Mouse (Mus musculus): ENCODE measurements around the gene Mlkl. TPM values are rescaled to one million over a fixed set of nuclear protein-coding genes. Genes with fewer than 3 reads are reported as not detected.
"Not testable (repeated sequence)": the region's sequence is repeated elsewhere in the genome, so short reads cannot be mapped to it uniquely, and the experiment has no call there.

The Mlkl gene
- polyA plus RNA-seq, 1 experiment from 2014 or later: 3.3 TPM

DNA sequence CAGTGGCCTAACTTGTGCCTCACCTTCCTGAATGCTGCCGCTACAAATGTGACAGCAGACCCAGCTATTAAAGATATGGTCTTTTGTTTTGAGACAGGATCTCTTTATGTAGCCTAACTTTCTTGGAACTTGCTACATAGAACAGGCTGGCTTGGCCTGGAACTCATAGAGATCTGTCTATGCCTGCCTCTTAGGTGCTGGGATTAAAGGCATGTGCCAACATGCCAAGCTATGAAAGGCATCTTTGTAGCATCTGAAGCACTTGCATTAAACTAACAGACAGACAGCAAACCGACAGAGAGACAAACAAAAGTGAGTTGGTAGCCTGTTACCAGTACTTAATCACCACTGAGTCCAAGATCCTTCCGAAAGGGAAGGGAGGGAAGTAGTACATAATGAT lies 55.9 kb downstream of the Mlkl start:
- H3K27me3 ChIP-seq (ENCODE audit: control insufficient read depth, insufficient read depth, low read depth, low read length): no peaks in the 10 kb centered on the region
- H3K27ac ChIP-seq (ENCODE audit: low read length): no peak overlapping the region
- H3K4me3 ChIP-seq (ENCODE audit: low read depth, low read length): no peak overlapping the region
- peaks cover 80% of the 10 kb centered on the region for H3K36me3 ChIP-seq (ENCODE audit: control insufficient read depth, insufficient read depth)
- no peak for ATAC-seq (ENCODE audit: low read depth)
- no peaks in the 10 kb centered on the region for H3K4me1 ChIP-seq (ENCODE audit: control insufficient read depth, low read depth, low read length)
- no peaks in the 10 kb centered on the region for H3K9me3 ChIP-seq (replicated peaks; ENCODE audit: control insufficient read depth, low read length)
- H3K4me2 ChIP-seq (ENCODE audit: low read depth, low read length): no peak overlapping the region
- H3K9ac ChIP-seq (ENCODE audit: low read depth, low read length): no peak overlapping the region
- 94% methylated on average over 3 of the region's 3 CpGs for WGBS (ENCODE audit: insufficient replicate concordance)

DNA sequence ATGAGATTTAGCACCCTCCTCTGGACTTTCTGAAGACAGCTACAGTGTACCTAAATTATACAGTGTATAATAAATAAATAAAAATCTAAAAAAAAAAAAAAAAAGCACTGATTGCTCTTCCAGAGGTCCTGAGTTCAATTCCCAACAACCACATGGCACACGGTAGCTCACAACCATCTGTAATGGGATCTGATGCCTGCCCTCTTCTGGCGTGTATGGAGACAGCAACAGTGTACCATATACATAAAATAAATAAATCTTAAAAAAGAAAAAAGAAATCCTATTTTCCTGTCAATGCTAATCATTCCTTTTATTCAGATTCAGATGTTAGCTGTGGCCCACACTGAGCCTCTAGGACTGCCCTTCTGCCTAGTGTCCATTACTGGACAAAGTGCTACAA lies 69.7 kb downstream of the Mlkl start:
- WGBS (ENCODE audit: insufficient replicate concordance): 67% methylated on average over 2 of the region's 2 CpGs
- H3K27ac ChIP-seq (ENCODE audit: low read length): no peak overlapping the region

GRCm38 (mm10) chr8:111266161-111266560 lies 71.8 kb downstream of the Mlkl start:
- H3K4me1 ChIP-seq (ENCODE audit: control insufficient read depth, low read depth, low read length); H3K4me3 ChIP-seq (ENCODE audit: low read depth, low read length); H3K9me3 ChIP-seq (replicated peaks; ENCODE audit: control insufficient read depth, low read length); H3K36me3 ChIP-seq (ENCODE audit: control insufficient read depth, insufficient read depth); H3K4me2 ChIP-seq (ENCODE audit: low read depth, low read length); H3K27me3 ChIP-seq (ENCODE audit: control insufficient read depth, insufficient read depth, low read depth, low read length); H3K27ac ChIP-seq (ENCODE audit: low read length); H3K9ac ChIP-seq (ENCODE audit: low read depth, low read length); ATAC-seq (ENCODE audit: low read depth): not testable (repeated sequence)
- WGBS (ENCODE audit: insufficient replicate concordance): 61% methylated on average over 7 of the region's 7 CpGs

More for the DNA sequence above, 69.7 kb downstream of the Mlkl start:
- no peak overlapping the region for H3K4me3 ChIP-seq (ENCODE audit: low read depth, low read length)
- no peaks in the 10 kb centered on the region for H3K4me1 ChIP-seq (ENCODE audit: control insufficient read depth, low read depth, low read length)
- H3K27me3 ChIP-seq (ENCODE audit: control insufficient read depth, insufficient read depth, low read depth, low read length): no peaks in the 10 kb centered on the region
- H3K4me2 ChIP-seq (ENCODE audit: low read depth, low read length): no peak overlapping the region
- no peak for ATAC-seq (ENCODE audit: low read depth)
- no peaks in the 10 kb centered on the region for H3K9me3 ChIP-seq (replicated peaks; ENCODE audit: control insufficient read depth, low read length)
- no peak overlapping the region for H3K9ac ChIP-seq (ENCODE audit: low read depth, low read length)
- H3K36me3 ChIP-seq (ENCODE audit: control insufficient read depth, insufficient read depth): peaks cover 14% of the 10 kb centered on the region

DNA sequence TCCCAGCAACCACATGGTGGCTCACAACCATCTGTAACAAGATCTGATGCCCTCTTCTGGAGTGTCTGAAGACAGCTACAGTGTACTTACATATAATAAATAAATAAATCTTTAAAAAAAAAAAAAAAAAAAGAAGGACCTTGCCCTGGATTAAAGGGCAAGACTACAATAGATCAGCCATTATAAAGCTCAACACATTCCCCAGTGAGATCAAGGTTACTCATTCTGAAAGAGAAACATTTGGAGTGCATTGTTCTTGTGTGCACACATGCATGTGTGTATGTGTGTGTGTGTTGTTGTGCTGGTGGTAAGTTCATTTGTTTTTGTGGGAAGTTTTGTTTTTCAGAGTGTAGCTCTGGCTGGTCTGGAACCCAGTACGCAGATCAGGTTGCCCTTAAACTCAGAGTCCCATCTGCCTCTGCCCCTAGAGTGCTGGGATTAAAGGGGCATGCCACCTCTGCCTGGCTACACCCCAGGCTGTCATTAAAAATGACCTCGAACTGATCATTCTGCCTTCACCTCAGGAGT lies 73.2 kb downstream of the Mlkl start:
- Histone ChIP-seq H3K9me3 (replicated peaks; ENCODE audit: control insufficient read depth, low read length) (no peaks in the 10 kb centered on the region), H3K36me3 (ENCODE audit: control insufficient read depth, insufficient read depth) (peaks cover 1% of the 10 kb centered on the region; the same call in 1 of the 2 replicates), H3K27me3 (ENCODE audit: control insufficient read depth, insufficient read depth, low read depth, low read length) (peaks cover 3% of the 10 kb centered on the region), H3K4me2 (ENCODE audit: low read depth, low read length) (no peak overlapping the region), H3K9ac (ENCODE audit: low read depth, low read length) (no peak overlapping the region), H3K4me1 (ENCODE audit: control insufficient read depth, low read depth, low read length) (peaks cover 6% of the 10 kb centered on the region), H3K27ac (ENCODE audit: low read length) (no peak overlapping the region), H3K4me3 (ENCODE audit: low read depth, low read length) (no peak overlapping the region)
- WGBS (ENCODE audit: insufficient replicate concordance): 71% methylated on average over 2 of the region's 2 CpGs
- no peak for ATAC-seq (ENCODE audit: low read depth)

- peaks cover 3% of the 10 kb centered on the region for H3K27me3 ChIP-seq (ENCODE audit: control insufficient read depth, insufficient read depth, low read depth, low read length)
- no peaks in the 10 kb centered on the region for H3K9me3 ChIP-seq (replicated peaks; ENCODE audit: control insufficient read depth, low read length)
- no peak overlapping the region for H3K4me3 ChIP-seq (ENCODE audit: low read depth, low read length)
- no peaks in the 10 kb centered on the region for H3K36me3 ChIP-seq (ENCODE audit: control insufficient read depth, insufficient read depth)
- peaks cover 16% of the 10 kb centered on the region for H3K4me1 ChIP-seq (ENCODE audit: control insufficient read depth, low read depth, low read length)
- ATAC-seq (ENCODE audit: low read depth): no peak
- 10% methylated on average over 4 of the region's 4 CpGs for WGBS (ENCODE audit: insufficient replicate concordance)
- H3K9ac ChIP-seq (ENCODE audit: low read depth, low read length): no peak overlapping the region
- H3K4me2 ChIP-seq (ENCODE audit: low read depth, low read length): no peak overlapping the region
- H3K27ac ChIP-seq (ENCODE audit: low read length): no peak overlapping the region
Observed at GRCm38 (mm10) chr8:111261981-111262381, 76.0 kb downstream of the Mlkl start.

Other genes with a start within 250 kb of the Mlkl start
- gene Clec18a, start 245.8 kb downstream of the Mlkl start, polyA plus RNA-seq (2015; fragmentation: Nextera tagmentation; extraction: Ambion mirVana): not detected in 2 replicates
- 2.5 and 2.9 TPM in 2 replicates for gene Pdpr, start 243.5 kb downstream of the Mlkl start, polyA plus RNA-seq (2015; fragmentation: Nextera tagmentation; extraction: Ambion mirVana)
- gene Glg1, start 79.0 kb downstream of the Mlkl start, polyA plus RNA-seq (2015; fragmentation: Nextera tagmentation; extraction: Ambion mirVana): 14.6 and 17.4 TPM in 2 replicates
- gene Rfwd3, start 38.0 kb downstream of the Mlkl start, polyA plus RNA-seq (2015; fragmentation: Nextera tagmentation; extraction: Ambion mirVana): 44.6 and 48.2 TPM in 2 replicates
- 0.13 TPM in 1 of 2 replicates, not detected in the other for gene Fa2h, start 55.6 kb upstream of the Mlkl start, polyA plus RNA-seq (2015; fragmentation: Nextera tagmentation; extraction: Ambion mirVana)
- gene Wdr59, start 183.9 kb upstream of the Mlkl start, polyA plus RNA-seq (2015; fragmentation: Nextera tagmentation; extraction: Ambion mirVana): 1.7 and 2.0 TPM in 2 replicates
- 3.6 and 4.8 TPM in 2 replicates for gene Znrf1, start 197.9 kb upstream of the Mlkl start, polyA plus RNA-seq (2015; fragmentation: Nextera tagmentation; extraction: Ambion mirVana)